Mouse (Mus musculus) cerebellum, adult 11-12 months (tissue): Measurements from ENCODE around the gene Cd44.

Source experiments
- DNase-seq: peaks from one replicate; pipeline ENCODE4 v3.0.0; 2022

Gene Cd44

GRCm38 (mm10) chr2:102867396-102868088 is 33.9 kb downstream of the Cd44 start:
- no peak for DNase-seq

DNA sequence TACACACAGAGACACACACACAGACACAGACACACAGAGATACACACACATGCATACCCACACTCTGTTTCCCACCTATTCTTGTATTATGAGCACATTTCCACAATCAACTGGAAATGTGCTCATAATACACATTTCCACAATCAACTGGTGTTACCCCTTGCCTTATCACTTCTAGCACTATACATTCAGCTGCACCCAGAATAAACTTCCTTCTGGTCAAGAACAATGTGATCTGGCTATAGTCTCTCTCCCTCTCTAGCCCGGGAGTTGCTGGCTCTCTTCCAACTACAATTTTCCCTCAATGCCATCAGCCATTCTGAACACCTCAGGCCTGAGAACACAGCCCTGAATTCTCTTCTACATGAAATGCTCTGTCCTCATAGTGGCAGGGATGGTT is 34.9 kb downstream of the Cd44 start:
- DNase-seq: no peak

GRCm38 (mm10) chr2:102865354-102865752 is 36.1 kb downstream of the Cd44 start:
- no peak for DNase-seq

- DNase-seq: no peak
Measured at GRCm38 (mm10) chr2:102864695-102865353, 36.6 kb downstream of the Cd44 start.

DNA sequence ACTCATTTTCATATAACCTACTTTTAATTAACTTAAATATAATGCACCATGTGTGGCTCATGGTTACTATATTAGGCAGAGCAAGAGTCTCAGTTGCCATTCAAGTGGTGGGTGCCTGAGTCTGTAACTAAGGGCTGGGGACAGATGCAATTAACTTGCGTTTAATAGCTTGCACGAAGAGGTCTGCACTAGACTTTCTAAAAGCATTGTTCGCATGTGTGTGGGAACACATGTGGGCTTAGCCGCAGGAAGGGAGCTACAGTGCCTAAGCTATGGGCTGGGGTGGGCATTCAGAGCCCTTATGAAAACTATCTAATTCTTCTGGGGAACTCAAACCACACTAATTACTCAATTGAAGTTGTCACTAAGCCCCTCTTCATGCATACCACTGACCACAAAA is 37.4 kb downstream of the Cd44 start:
- no peak for DNase-seq

GRCm38 (mm10) chr2:102863583-102863982 is 37.9 kb downstream of the Cd44 start:
- DNase-seq: no peak

DNA sequence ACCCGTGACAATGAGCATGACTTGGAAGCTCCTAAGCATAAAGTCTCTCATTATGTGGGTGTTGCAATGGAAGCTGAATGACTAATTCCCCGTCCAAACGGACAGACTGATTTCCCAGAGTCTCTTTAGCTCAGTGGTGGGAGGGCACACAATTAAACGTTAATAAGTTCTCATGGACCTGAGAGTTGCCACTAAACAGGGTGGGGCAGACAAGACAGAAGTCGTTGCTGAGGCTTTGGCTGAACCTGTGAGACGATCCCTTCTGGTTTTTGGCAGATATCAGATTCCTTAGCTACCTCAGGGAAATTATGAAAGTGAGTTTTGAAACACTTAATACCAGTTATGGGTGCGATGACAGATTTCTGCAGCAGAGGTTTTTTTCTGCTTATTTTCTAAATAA is 38.8 kb downstream of the Cd44 start:
- no peak for DNase-seq

GRCm38 (mm10) chr2:102858271-102858670 is 43.2 kb downstream of the Cd44 start:
- no peak for DNase-seq

- DNase-seq: no peak
Measured at GRCm38 (mm10) chr2:102853297-102853696, 48.2 kb downstream of the Cd44 start.

GRCm38 (mm10) chr2:102851936-102852477 is 49.5 kb downstream of the Cd44 start:
- DNase-seq: no peak

GRCm38 (mm10) chr2:102850026-102850425 is 51.4 kb downstream of the Cd44 start:
- DNase-seq: no peak

DNA sequence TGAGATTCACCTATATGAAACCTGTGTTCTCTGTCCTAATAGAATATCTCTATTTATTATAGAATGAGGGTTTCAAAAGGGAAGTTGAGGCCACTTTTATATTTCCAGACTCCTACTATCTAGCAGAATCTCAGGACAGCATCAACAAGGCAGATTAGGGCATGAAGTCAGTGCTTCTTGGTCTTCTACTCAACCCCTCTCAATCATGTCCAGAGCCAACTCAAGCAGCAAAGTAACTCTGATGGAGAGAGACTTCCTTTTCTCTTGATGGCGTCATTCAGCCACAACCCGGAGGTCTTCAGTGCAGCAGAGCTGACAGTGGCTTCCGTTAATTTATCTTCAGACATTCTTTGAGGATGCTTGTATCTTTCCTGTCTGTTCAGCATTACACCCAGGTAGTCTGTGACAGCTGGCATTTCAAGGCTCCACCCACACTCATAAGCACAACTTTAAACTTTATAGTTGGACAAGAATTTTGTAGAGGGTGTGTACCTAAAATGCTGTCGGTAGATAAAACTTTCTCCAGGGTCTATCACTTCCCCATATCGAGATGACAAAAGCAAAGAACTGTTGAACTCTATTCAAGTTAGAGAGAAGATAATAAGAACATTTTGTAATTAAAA is 52.5 kb downstream of the Cd44 start:
- DNase-seq: no peak

DNA sequence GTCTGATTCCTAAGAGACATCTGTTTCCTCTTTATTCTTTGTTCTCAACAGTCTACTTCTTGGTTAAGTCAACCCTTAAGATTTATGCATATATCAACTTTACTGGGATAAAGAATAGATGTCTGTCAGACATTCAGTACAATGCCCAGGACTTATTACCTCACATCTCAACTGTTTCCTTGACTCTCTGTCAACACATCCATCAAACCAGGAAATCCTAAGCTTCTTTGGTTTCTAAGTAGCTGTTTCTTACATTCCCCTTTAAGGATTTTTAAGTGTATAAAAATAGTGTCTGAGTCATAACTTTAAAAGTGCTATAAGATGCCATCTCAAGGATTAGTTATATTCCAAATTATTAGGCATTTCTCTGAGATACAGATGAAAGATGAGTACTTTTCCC is 60.2 kb downstream of the Cd44 start:
- DNase-seq: no peak

GRCm38 (mm10) chr2:102838179-102838578 is 63.3 kb downstream of the Cd44 start:
- no peak for DNase-seq

- no peak for DNase-seq
Measured at GRCm38 (mm10) chr2:102831547-102831946, 69.9 kb downstream of the Cd44 start.

GRCm38 (mm10) chr2:102829201-102829600 is 72.3 kb downstream of the Cd44 start:
- peak; percentile 36 for DNase-seq

- no peak for DNase-seq
Measured at GRCm38 (mm10) chr2:102828381-102828780, 73.1 kb downstream of the Cd44 start.

GRCm38 (mm10) chr2:102827841-102828240 is 73.6 kb downstream of the Cd44 start:
- no peak for DNase-seq

GRCm38 (mm10) chr2:102825961-102826633 is 75.4 kb downstream of the Cd44 start:
- no peak for DNase-seq

DNA sequence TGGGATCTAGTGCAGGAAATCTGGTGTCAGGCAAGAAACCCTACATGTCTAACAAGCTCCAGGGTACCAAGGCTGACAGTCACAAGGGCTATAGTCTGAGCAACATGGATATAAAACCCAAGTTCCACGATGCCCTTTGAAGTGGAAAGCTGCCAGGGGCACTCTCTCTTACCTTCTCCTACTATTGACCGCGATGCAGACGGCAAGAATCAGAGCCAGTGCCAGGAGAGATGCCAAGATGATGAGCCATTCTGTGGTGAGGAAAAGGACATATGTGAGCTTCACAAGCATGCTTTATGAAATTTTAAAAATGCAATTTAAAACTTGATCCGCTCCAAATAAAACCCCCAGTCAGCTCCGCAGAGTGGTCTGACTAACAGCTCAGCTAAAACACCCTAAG is 79.4 kb downstream of the Cd44 start:
- no peak for DNase-seq

DNA sequence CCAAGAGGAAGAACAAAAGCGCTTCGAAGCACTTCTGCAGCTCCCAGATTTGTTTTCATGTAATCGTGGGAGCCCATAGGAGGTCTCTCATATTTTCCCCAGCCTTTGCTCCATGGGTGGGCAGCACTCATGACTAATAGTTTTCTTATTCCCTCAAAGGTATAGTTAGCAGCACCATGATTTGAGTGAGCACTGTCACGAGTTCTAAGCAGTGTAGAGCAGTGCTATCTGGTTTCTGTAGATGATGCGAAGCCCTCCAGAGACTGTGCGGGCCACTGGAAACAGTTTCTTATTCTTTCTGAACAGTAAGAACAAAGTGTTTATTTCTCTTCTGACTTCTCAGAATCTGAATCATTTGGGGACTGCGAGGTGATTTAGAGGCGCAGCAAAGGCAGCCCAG is 80.7 kb downstream of the Cd44 start:
- no peak for DNase-seq

GRCm38 (mm10) chr2:102820225-102820711 is 81.2 kb downstream of the Cd44 start:
- peak; percentile 17 for DNase-seq

DNA sequence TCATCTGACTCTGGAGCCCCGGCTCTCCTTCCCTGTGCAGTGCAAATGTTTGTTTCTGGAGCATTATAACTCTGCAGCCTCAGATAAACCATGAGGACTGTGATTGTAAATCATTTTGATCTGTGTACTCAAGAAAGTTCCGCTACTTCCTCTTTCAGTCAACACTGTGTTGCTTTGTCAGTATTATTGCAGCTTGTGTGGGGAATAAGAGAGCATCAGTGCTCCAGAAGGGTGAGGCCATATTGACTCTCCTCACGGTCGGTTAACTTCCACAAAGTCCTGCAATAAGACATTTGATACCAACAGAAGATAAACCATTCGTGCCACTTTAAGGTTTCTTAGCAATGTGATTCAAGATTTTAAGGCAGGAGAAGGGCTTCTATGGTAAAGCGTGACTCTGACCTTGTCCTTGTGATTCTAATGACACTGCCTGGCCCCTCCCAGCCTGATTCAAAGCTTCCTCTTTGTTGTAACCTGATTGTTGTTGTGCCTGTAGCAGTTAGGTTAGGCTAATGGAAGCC is 86.1 kb downstream of the Cd44 start:
- DNase-seq: no peak
